Mouse (Mus musculus) lung, postnatal 0 days (tissue): ENCODE results near the gene Snrpd3.

Experiments used
- CTCF ChIP-seq: IDR thresholded peaks from 2 replicates; pipeline ENCODE4 v1.5.1; 2016; ENCODE audit warnings: antibody characterized with exemption, mild to moderate bottlenecking
- EP300 ChIP-seq: IDR thresholded peaks from 2 replicates; pipeline ENCODE4 v1.6.1; 2016; ENCODE audit warnings: antibody characterized with exemption, mild to moderate bottlenecking, control low read depth

DNA sequence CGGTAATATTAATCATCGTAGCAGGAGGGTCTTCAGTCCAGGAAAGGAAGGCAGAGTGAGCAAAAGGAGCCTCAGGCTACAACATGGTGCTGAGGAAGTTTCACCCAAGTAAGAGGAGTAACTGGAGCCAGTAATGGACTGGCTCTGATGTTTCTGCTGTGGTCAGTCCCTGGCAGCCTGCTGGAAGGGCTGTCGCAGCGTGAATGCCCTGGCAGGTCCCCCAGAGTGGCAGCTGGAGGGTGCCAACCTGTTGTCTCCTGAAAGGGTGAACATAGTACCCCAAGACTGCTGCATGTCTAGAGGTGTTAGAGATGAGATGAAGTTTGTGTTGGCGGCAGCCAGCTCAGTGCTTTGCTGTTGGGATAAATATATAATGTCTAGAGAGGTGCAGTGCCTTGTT lies 3.2 kb downstream of the Snrpd3 start:
- TF ChIP-seq CTCF (no peak), EP300 (no peak)
